Mouse (Mus musculus) erythroblast, embryonic 14.5 days (primary cell): ENCODE data around the gene Tenm4.

ENCODE experiments used
- GATA1 ChIP-seq: IDR thresholded peaks from 2 replicates; pipeline ENCODE4 v1.6.1; 2012; ENCODE audit warnings: low read length, inconsistent platforms, mixed read lengths
- TAL1 ChIP-seq: IDR thresholded peaks from 3 replicates; pipeline ENCODE4 v1.6.1; 2012; ENCODE audit warnings: low read length, inconsistent platforms, mixed read lengths

DNA sequence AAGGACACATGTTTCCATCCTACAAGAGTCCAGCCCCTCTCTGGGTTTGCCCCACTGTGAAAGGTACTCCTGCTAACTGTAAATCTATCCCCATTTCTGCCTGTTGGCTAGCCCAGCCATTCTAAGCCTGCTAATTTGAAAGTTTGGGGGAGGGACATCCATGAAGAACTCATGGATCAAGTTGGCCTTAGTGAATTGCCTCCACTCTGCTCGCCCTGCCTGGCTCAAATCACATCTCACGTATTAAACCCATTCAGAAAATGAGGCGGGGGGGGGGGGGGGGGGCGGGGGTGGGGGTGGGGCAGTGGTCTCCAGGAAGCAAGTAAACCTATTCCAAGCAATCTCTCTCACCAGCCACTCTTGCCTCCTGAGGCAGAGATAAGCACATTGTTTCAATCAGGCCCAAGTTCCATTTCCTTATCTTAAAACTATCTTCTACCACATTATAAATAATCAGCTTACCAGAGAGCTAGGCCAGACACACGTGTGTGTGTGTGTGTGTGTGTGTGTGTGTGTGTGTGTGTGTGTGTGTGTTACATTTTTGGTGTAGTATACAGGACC is 429.4 kb downstream of the Tenm4 start:
- TF ChIP-seq GATA1 (no peak), TAL1 (no peak)
